Mouse (Mus musculus) layer of hippocampus, postnatal 10 days (tissue): Measurements from ENCODE around the gene Ahsa1. TPM values are rescaled to one million over a fixed set of nuclear protein-coding genes. Genes with fewer than 3 reads are reported as not detected.
"Not testable (repeated sequence)": the region's sequence is repeated elsewhere in the genome, so short reads cannot be mapped to it uniquely, and the experiment has no call there.

ENCODE experiments used
- DNase-seq, 2 experiments: peaks; one replicate each; pipeline ENCODE4 v3.0.0; 2021; ENCODE audit warnings: low spot score in 2 of 2
- microRNA-seq, 2 experiments: library from miRNA; unstranded; fragments of <30 nt; microRNA quantifications; one replicate each; pipeline ENCODE4 v1.2.0; 2021
- total RNA-seq, 2 experiments: library from RNA; stranded (reverse); gene quantifications; 2 replicates each; pipeline ENCODE4 v1.2.3; 2021

Gene Ahsa1
- total RNA-seq, 2 experiments from 2014 or later: 151 to 153 TPM

DNA sequence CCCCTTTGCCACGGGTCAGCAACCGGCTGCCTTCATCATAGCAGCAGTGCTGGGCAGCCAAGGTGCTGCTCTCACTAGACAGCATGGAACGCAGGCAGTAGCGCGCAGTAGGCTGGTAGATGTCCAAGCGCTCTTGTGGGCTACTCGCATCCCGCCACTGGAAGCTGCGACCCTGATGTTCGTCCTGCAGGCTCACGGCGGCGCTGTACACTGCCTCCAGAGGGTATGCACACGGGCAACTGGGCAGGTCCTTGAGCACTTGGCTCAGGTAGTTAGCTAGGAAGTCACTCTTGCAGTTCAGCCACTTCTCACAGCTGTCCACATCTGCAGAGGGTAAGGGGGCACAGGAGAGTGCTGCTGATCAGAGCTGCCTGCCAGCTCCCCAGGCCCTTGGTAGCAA is 13.6 kb downstream of the Ahsa1 start:
- no peak for DNase-seq

DNA sequence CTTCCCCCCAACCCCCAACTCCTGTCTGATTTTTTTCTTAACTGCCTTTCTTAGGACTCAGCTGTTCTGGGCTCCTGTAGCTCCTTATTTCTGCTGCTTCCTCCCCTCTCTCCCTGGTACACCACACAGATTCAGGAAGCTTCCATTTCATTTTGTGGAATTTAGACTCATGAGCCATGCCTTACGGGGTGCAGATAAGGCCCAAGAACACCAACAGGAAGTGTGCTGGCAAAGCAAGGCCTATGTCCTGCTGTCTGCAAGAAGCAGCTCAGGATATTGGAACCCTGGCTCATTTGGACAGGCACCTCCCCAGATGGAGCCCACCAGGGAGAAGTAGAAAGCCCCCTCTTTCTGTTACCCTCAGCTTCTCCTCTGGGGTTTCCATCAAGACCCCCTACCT is 15.5 kb downstream of the Ahsa1 start:
- DNase-seq: no peak

DNA sequence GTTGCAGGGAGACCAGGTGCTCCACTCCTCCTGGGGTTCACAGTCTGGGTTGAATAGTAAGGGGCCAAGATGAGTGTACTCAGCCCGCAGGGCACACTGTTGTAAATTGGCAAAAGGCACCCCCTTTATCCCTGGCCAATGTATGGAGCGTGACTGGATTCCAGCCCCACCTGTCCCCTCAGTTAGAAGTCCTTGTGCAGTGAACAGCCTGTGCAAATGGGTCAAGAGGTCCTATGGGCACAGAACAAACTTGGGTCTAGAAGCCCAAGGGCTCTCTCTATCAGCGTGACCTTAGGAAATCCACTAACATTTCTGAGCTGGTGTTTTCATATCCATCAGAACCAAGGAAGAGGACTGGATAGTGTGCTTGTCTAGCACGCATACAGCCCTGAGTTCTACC is 16.5 kb downstream of the Ahsa1 start:
- DNase-seq: no peak

DNA sequence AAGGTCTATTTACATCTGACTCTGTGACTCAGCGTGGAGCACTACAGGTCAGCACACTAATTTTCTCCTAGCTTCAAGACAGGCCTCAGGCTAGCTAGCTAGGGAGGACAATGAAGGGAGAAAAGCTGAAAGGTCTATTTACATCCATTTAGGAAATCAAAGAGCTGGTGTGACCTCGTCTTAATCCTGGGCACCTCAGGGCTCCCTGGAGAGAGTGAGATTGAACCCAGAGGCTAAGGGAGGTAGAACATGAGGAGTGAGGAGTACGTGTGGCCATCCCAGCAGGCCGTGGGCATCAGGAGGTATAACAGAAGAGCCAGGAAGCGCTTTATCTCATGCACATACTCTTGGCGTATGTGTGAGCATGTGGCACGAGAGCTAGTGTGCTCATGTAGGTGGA is 17.4 kb downstream of the Ahsa1 start:
- DNase-seq: no peak

DNA sequence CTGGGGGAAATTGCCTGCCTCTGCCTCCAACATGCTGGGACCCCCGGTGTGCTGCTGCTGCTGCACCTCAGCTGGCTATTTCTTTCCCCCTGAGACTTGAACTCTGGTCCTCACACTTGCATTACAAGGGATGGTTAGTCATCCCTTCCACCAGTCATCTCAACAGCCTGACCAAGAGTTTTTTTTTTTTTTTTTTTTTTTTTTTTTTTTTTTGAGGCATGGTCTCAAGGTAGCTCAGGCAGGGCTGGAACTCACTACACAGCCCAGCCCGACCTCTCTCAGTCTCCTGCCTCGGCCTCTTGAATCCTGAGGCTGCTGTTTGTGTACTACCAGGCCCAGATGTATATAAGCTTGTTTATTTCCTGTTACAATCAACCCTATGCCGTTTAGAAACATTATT is 18.0 kb downstream of the Ahsa1 start:
- DNase-seq: no peak

DNA sequence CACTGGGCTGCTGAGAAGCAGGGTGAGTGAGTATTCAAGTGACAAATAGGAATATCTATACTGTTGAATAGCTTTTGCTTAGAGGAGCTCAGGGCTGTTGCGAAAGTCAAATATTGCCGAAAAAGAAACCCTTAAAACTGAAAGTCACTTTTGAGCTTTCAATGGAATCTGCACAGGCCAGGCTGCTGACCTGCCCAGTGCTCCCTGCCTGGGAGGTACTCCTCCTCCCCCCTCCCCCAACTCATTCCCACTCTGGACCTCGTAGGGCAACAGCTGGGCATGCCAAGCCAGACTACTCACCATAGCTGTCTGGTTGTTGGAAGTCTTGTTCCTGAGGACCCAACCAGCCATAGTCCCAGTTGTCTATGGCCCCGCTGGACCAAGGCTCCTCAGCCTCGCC is 18.4 kb downstream of the Ahsa1 start:
- DNase-seq: no peak

DNA sequence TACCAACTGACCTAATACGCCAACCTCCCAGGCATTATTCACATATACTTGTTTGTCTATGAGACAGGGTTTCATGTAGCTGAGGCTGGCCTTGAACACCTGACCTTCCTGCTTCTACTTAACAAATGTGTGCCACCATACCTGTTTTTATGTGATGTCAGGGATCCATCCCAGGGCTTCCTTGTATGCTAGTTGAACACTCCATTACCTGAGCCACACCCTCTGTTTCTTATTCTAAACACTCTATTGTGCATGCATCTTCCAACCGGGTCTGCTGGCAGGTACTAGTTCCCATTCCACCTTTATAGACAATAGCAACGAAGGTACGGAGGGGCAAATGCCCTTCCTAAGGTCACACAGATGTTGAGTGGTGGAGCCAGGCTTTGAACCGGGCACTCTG is 22.8 kb downstream of the Ahsa1 start:
- no peak for DNase-seq

DNA sequence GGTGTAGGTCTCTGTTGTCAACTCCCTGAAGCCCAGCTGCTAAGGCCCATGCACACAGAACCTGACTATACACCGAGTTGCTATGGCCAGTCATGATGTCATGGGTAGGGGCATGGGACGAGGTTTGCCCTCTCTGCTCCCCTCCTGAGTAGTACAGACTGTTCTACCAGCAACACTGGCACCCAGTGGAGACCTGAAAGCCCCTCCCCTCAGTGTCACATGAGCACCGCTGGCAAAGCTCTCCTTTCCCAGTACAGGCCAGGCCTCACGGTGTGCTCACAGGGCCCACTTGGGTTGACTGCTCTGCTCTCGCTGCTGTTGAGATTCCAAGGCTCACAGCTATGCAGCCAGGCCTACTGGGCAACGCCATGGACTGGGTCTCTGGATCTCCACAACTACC is 27.7 kb downstream of the Ahsa1 start:
- no peak for DNase-seq

DNA sequence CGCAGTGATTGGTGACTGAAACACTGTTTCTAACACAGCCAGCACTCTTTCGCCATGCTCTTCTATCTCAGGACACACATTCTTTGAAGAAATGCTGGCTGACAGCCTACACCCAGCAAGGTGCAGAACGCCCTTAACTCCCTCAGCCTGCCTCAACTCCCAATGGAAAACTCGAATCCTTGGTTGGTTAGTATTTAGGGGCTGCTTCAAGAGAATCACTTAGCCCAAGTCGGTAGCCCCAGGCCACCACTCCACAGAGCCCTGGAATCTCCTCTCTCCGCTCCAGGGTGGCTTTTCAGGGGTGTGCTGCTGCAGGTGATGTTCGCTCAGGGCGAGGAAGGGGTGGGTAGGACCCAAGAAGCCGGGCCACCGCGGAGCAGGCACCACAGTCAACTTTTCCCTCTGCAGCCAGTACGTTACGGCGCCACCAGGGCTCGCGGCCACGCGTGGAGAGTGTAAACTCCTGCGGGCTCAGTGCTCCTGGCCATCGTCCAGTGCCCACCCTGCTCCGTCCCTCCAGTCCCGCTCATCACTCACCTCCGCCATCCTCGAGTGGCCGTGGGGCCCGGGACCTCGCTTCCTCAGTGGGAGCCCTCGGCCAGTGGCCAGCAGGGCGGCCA is 32.9 kb downstream of the Ahsa1 start:
- DNase-seq: no peak

DNA sequence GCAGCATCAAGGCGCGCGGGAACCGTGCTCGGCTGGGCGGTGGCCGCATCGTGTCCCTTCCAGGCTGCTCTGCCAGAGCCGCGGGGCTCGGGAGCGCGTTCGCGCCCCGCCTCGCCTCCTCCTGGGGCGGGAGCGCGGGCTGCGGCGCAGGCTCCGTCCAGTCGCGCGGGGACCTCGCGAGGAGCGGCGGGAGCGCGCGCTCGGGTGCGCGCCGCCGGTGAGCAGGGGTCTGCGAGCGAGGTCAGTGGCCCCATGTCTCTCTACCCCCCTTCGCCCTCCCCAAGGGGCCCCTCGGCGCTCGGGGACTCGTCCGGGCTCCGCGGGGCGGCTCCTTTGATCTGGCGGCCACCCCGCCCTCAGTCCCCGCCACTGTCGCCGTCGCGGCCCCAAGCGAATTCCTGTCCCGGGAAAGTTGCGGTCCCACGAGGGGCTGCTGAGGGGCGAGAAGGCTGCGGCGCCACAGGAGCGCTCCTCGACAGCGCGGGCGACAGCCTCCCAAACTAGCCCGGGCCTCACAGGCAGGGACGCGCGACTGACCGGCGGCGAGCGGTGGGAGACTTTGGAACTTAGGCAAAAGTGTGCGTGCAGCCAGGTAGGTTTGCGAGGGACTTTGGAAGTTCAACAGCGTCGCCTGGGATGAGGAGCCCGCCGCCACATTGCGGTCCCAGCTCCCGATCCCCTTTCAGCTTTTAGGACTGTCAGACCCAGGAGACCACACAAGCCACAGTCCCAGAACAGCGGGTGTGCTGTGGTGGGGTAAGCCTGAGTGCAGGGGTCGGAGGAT is 33.6 kb downstream of the Ahsa1 start, which contains the start of gene Ism2:
Gene Ism2, minus strand, starts transcription at position 49 of the 784 bp plus-strand sequence.
- peak; percentile 26 to 48 for DNase-seq

DNA sequence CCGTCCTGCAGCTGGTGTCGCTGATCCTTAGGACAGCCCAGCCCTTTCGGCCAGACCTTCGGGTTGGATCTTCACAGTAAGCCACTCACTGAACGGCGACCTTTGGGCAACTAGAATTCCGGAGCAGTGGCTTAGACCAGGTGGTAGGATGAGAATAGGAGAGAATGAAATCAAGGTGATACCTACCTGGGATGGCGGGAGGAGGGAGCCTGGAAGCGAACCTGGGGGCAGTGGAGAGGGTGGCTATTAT is 34.1 kb downstream of the Ahsa1 start:
- DNase-seq: no peak

DNA sequence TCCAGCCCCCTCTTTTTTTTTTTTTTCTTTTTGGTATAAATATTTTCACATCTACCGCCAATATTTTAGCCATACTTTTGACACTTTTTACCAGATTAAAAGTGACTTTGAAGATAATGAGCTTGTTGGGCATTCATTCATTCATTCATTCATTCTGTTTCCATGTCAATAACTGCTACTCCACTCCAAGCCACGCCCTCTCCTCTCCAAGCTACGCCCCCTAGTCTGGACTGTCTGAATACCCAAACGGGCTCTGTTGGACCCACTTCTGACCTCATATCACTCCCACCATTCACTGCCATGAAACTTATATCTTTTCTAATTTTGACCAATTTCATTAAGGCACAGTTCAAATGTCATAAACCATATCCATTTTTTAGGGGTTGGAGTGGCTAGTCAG is 34.9 kb downstream of the Ahsa1 start:
- DNase-seq: no peak

DNA sequence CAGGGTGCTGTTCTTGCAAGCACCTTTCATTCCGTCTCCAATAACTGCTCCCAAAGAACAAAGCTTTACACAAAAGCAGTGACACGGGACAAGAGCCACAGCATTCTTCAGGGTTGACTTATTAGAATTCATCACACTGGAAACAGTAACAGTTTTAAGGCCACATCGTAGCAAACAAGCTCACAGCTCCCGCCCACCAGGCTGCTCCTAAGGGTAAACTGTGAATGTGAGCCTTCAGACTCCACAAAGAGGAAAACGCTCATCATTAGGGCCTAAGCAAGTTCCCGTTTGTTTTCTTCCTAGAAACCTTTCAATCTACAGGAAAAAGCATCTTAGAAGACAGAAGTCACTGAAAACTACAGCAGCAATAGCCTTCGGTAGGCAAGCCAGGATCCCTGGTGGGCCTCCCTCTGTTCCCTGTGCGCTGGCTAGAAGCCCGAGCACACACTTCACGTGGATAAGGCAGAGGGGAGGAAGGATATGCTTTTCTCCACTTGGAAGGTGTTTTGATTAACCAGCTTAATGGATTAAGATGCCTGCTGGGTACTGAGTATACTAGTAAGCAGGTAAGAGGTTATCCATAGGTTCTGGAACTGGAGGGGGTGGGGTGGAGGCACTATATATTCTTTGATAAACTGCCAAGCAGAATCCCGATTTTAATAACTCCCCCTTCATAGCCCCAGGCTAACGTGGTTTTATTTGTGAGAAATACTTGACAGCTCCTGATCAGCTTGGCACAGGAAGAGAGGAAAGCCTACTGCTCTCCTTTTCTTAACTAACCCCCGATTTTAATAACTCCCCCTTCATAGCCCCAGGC is 39.7 kb downstream of the Ahsa1 start:
- no peak for DNase-seq

DNA sequence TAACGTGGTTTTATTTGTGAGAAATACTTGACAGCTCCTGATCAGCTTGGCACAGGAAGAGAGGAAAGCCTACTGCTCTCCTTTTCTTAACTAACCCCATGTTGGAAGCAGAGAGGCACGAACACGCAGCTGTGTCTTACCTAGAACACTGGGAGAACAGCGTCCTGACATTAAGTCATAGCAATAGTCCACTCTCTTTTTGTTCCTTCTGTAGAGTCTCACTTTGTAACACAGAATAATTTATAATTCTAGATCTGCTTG is 40.2 kb downstream of the Ahsa1 start:
- not testable (repeated sequence) for DNase-seq

DNA sequence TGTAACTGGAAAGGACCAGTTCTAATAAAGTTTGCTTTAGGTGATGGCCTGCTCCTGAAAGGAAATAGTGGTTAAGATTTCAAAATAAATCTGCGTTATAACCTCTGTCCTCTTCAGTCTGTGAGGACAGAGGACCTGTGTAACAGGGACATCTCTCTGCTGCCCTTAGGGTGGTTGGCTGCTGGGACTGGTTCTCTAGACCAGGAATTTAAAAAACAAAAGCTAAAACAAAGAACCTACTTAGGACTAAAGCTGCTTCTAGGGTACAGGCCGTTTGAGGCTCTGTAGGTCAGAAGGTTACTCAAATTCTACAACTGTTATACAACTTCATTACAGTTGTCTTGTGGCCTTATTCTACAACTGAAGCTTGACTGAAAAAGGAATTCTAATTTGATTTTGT is 46.8 kb downstream of the Ahsa1 start:
- no peak for DNase-seq

DNA sequence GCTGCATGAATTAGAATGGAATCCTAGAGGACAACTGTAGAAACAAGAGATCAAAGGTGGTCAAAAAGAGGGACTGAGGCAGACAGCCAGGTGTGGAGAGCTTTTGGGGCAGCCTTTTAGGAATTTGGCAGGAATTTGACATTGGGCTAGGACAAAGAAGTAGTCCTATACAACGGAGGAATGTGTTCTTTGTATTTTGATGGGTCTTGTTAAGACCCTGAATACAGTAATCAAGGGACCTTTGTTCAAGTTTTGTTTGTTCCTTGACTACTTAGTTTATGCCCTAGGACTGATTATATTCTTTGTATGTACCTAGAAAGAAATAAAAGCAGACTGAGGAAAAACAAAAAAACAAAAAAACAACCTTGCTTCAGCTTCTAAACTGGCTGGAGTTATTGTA is 51.7 kb downstream of the Ahsa1 start:
- DNase-seq: no peak

DNA sequence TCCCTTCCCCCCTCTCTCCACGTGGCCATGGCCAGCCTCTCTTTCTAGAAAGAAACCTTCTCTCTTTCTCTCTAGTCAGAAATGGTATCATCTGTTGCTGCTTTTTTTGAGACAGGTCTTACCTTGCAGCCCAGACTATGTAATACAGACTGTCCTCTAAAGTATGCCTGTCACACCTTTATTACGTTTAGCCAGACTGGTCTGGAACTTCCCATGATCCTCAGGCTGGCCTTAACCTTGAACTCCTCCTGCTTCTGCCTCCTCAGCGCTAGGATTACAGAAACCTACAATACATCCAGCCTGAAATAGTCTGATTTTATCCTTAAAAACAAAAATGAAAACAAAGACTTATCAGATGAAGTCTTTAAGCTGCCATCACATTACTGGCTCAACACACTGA is 53.0 kb downstream of the Ahsa1 start:
- no peak for DNase-seq

Small RNAs within 50 kb of the gene (microRNA-seq; reads per million reads assigned to microRNA genes)
- gene Gm47293: 0 reads per million in 2 experiments

Other genes starting within 250 kb of the Ahsa1 start
- gene Tmem63c, start 245.1 kb upstream of the Ahsa1 start, total RNA-seq: 10 to 100 TPM; 28.4 to 28.8 TPM
- gene Ngb, start 163.9 kb upstream of the Ahsa1 start, total RNA-seq: 1 to 10 TPM; 2.9 to 3.7 TPM
- gene Gstz1, start 119.3 kb upstream of the Ahsa1 start, total RNA-seq: 10 to 100 TPM; 53.2 to 54.2 TPM
- gene Pomt2, start 118.5 kb upstream of the Ahsa1 start, total RNA-seq: 10 to 100 TPM; 20.1 to 20.3 TPM
- 1 to 10 TPM; 2.3 to 3.1 TPM for gene Samd15, start 66.8 kb upstream of the Ahsa1 start, total RNA-seq
- gene Tmed8, start 66.0 kb upstream of the Ahsa1 start, total RNA-seq: 10 to 100 TPM; 26.8 to 27.5 TPM
- 1 to 10 TPM; 1.1 to 1.5 TPM for gene Noxred1, start 27.7 kb upstream of the Ahsa1 start, total RNA-seq
- 10 to 100 TPM; 54.9 to 61.5 TPM for gene Vipas39, start 223 bp upstream of the Ahsa1 start, total RNA-seq
- under 1 TPM; 0.55 to 0.62 TPM for gene Ism2, start 33.2 kb downstream of the Ahsa1 start, total RNA-seq
- gene Sptlc2, start 121.9 kb downstream of the Ahsa1 start, total RNA-seq: 10 to 100 TPM; 66.3 to 67.3 TPM
- 10 to 100 TPM; 64.2 to 90.1 TPM for gene Slirp, start 177.4 kb downstream of the Ahsa1 start, total RNA-seq
- 10 to 100 TPM; 18.8 to 20.5 TPM for gene Alkbh1, start 177.5 kb downstream of the Ahsa1 start, total RNA-seq
- gene Snw1, start 205.8 kb downstream of the Ahsa1 start, total RNA-seq: 10 to 100 TPM; 50.9 to 51.2 TPM
- not detected for gene Gm5788, start 228.2 kb downstream of the Ahsa1 start, total RNA-seq
- gene Gm8300, start 247.8 kb downstream of the Ahsa1 start, total RNA-seq: not detected